Mouse (Mus musculus) embryonic stem cell, embryonic (primary cell): ENCODE results near the gene Gm37240.

Experiments used
- CTCF ChIA-PET, 4 experiments: fragments of 300-600 bp in 2 of 4; fragments of 350-600 bp in 2 of 4; sonication (Branson Sonifier 250); formaldehyde crosslinking; loops; one replicate each; lab custom pipeline; 2022; ENCODE audit warnings: inconsistent platforms in 2 of 4; lab: Charles Lee
- POLR2A ChIA-PET, 4 experiments: fragments of 300-600 bp in 2 of 4; fragments of 350-600 bp in 2 of 4; sonication (Branson Sonifier 250); formaldehyde crosslinking; loops; one replicate each; lab custom pipeline; 2022; ENCODE audit warnings: antibody characterized with exemption in 4 of 4, inconsistent platforms in 1 of 4; lab: Charles Lee

Gene Gm37240

GRCm38 (mm10) chr3:84722680-84723079 is 1164.6 kb downstream of the Gm37240 start:
- ChIA-PET CTCF (no interaction called here), POLR2A (interaction anchor here in 1 of 4 experiments (0.7 kb wide), 1 partner anchor 10 kb away, joined by 3 read pairs; no protein-coding TSS in a partner anchor)

GRCm38 (mm10) chr3:84715073-84715768 is 1172.1 kb downstream of the Gm37240 start:
- CTCF ChIA-PET, result interaction anchor here (0.6 to 1.8 kb wide), 8 partner anchors 11 to 402 kb away, joined by 3 to 7 read pairs (median 4); no protein-coding TSS in a partner anchor
- POLR2A ChIA-PET, result interaction anchor here in 2 of 4 experiments (0.6 to 0.7 kb wide), 2 partner anchors 24 to 169 kb away, joined by 3 read pairs; no protein-coding TSS in a partner anchor

DNA sequence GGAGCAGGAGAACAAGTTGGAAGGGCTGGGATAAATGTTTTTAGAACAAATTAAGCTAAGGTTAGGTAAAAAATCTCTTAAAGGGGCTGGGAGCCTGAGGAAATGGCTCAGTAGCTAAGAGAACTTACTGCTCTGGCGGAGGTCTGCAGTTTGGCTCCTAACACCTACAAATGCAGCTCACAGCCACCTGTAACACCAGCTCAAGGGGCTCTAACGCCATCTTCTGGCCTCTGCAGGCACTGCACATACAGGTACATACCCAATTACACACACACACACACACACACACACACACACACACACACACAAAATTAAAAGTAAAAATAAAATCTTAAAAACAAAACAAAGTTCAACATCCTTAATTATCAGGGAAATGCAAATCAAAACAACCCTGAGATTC is 1174.4 kb downstream of the Gm37240 start:
- ChIA-PET CTCF (interaction anchor here (0.5 to 1.4 kb wide), 24 partner anchors 19 to 1389 kb away, joined by 3 to 12 read pairs (median 3); partner anchors contain the start of genes Fhdc1 (in 1 of the 4) and Tmem154 (in 1 of the 4)), POLR2A (interaction anchor here in 3 of 4 experiments (0.6 kb wide), 6 partner anchors 9 to 187 kb away, joined by 3 to 7 read pairs (median 4); no protein-coding TSS in a partner anchor)

DNA sequence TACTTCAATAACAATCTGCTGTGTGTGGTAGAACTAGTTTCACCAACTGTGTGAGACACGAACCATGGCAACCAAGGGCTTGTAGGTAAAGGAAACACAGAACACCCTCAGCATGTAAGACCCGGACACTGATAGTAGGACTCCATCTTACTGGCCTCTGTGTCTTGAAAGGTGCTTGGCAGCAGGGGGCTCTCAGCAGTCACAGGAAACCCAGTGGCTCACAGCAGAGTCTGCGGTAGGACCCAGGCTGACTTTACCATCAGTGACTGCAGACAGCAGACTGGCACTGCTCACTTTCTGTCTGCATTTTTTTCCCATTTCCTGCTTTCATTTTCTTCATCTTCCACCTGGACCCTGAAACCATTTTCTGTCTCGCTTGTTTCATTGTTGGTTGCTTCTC is 1176.6 kb downstream of the Gm37240 start:
- CTCF ChIA-PET, result no interaction called here
- POLR2A ChIA-PET, result no interaction called here

DNA sequence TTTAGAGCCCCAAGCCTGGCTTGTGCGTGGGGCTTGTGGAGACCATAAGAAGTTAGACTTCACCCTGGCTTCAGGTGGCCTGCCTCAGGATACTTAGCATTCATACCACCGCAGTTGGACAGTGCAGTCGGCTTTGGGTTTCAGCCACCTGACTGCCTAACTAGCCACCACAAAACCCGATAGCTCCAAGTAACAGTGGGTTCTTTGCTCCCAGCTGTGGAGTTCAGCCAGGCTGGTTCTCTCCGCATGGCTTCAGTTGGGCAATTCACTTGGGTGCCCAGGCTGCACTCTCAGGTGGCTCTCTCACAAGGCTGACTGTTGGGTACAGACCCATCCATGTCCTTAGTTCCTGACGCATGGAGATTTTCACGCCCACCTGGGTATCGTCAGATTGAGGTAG is 1177.4 kb downstream of the Gm37240 start:
- CTCF ChIA-PET, result interaction anchor here in 1 of 4 experiments (0.6 kb wide), 1 partner anchor 1024 kb away, joined by 3 read pairs; no protein-coding TSS in a partner anchor
- POLR2A ChIA-PET, result interaction anchor here in 1 of 4 experiments (0.7 kb wide), 1 partner anchor 1420 kb away, joined by 4 read pairs; no protein-coding TSS in a partner anchor

- ChIA-PET POLR2A (no interaction called here), CTCF (interaction anchor here in 1 of 4 experiments (0.6 kb wide), 1 partner anchor 1025 kb away, joined by 3 read pairs; no protein-coding TSS in a partner anchor)
Measured at GRCm38 (mm10) chr3:84709100-84709499, 1178.2 kb downstream of the Gm37240 start.

- CTCF ChIA-PET, result no interaction called here
- POLR2A ChIA-PET, result no interaction called here
Measured at GRCm38 (mm10) chr3:84708469-84708868, 1178.8 kb downstream of the Gm37240 start.

DNA sequence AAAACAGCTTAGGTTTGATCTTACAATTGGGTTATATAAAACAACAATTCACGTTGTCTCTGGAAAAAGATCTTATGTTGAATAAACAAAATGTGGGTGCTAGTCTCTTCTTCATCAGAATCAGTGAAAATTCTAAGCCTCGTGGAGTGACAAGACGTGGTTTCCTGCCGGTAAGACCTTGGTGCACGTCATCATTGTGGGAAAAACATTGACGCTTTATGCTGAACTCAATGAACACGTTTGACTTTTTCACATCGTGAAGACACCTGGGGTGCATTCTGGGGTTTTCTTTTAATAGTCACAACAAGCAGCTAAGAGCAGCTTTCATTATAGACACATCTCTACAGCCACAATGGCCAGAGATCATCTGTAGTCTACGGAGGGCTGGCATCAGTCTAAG is 1182.1 kb downstream of the Gm37240 start:
- CTCF ChIA-PET, result interaction anchor here in 1 of 4 experiments (0.6 kb wide), 1 partner anchor 490 kb away, joined by 3 read pairs; no protein-coding TSS in a partner anchor
- POLR2A ChIA-PET, result no interaction called here

- ChIA-PET CTCF (interaction anchor here in 1 of 4 experiments (0.6 kb wide), 1 partner anchor 33 kb away, joined by 6 read pairs; no protein-coding TSS in a partner anchor), POLR2A (no interaction called here)
Measured at GRCm38 (mm10) chr3:84703083-84703810, 1184.1 kb downstream of the Gm37240 start.

DNA sequence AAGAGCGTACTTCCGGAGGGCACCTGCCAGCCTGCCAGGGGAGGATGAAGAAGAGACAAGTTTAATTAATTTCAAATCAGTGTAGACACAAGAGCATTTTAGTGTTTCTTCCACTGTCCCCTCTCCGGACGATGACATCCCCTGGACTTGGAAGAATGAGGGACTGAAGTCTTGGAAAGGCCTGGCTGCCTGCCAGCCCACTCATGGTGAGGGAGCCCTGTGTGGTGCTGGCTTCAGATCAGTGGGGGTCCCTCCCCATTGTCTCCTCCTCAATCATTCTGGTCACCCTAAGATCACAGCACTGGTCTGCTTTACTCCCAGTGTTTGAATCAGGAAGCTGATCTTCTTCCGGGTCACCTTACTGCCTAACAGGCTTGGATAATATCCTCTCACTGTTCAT is 1185.4 kb downstream of the Gm37240 start:
- ChIA-PET CTCF (no interaction called here), POLR2A (no interaction called here)

GRCm38 (mm10) chr3:84701509-84701908 is 1185.8 kb downstream of the Gm37240 start:
- CTCF ChIA-PET, result no interaction called here
- POLR2A ChIA-PET, result interaction anchor here in 1 of 4 experiments (0.5 kb wide), 1 partner anchor 18 kb away, joined by 3 read pairs; no protein-coding TSS in a partner anchor

DNA sequence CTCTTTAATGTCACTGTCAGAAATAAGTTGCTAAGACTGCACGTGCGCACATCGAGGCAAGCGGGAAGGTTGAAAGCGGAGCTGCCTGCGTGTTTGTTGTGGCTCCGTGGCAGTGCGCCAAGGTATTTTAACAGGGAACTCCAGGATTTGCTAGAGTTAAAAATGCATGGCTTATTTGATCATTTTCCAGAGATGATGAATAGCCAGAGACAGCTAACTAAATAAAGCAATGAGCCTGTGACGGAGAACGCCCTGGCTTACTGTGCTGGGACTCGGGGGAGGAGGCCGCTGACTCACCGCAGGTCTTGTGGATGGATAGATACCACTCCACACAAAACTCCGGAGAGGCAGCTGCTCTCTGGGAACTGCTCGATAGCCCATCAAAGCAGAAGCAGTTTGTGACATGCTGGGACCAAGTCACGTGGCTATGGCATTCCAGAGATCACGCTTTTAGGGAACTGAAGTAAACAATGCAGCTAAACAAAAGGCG is 1190.8 kb downstream of the Gm37240 start:
- ChIA-PET POLR2A (interaction anchor here in 3 of 4 experiments (0.6 to 2.4 kb wide), 17 partner anchors 9 to 434 kb away, joined by 3 to 9 read pairs (median 3); partner anchors contain the start of gene Tmem154 (in 1 of the 3)), CTCF (interaction anchor here in 3 of 4 experiments (0.5 to 1.5 kb wide), 4 partner anchors 15 to 796 kb away, joined by 3 to 5 read pairs (median 3); no protein-coding TSS in a partner anchor)

- ChIA-PET CTCF (interaction anchor here in 3 of 4 experiments (0.6 to 1.5 kb wide), 4 partner anchors 14 to 280 kb away, joined by 3 to 5 read pairs (median 3); no protein-coding TSS in a partner anchor), POLR2A (interaction anchor here in 3 of 4 experiments (0.6 to 2.4 kb wide), 14 partner anchors 8 to 433 kb away, joined by 3 to 9 read pairs (median 3); partner anchors contain the start of gene Tmem154 (in 1 of the 3))
Measured at GRCm38 (mm10) chr3:84695867-84696361, 1191.4 kb downstream of the Gm37240 start.

DNA sequence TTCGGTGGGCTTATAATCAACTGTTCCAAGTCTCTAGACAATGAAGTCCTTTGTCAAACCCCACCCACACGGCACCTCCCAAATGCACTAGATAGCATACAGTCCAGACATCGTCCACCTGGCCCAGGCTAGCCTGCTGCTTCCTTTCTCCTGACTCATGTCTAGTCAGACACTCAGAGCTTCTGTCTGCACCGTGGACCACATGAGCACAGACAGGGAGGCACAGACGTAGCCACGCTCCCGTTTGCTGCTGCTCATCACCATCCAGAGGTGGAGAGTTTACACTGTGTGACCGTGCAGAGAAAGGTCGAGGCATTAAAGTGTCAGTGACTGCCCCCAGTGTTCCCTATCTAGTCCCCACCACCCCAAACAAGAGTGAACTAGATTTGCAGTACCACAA is 1191.9 kb downstream of the Gm37240 start:
- CTCF ChIA-PET, result interaction anchor here in 1 of 4 experiments (0.6 kb wide), 1 partner anchor 280 kb away, joined by 3 read pairs; no protein-coding TSS in a partner anchor
- POLR2A ChIA-PET, result interaction anchor here in 2 of 4 experiments (1.0 to 1.6 kb wide), 3 partner anchors 118 to 190 kb away, joined by 3 to 7 read pairs (median 3); no protein-coding TSS in a partner anchor

DNA sequence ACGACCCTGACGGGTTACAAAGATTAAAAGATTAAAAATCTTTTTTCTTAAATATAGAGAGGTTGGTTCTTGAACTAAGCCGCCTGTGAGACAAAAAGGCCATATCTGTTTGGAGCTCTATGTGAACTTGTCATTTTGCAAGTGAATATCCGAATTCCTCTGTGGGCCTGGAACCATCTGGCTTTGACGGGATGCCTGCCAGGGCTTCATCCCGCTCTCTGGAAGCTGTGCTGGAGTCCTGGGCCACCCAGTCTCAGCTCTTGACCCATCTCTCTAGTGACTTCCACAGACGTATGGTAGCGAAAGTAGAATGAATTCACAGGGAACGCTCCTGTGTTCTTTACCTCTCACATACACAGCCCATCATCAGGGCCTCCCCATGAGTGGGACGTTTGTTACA is 1193.4 kb downstream of the Gm37240 start:
- POLR2A ChIA-PET, result interaction anchor here in 1 of 4 experiments (0.6 kb wide), 1 partner anchor 42 kb away, joined by 3 read pairs; no protein-coding TSS in a partner anchor
- CTCF ChIA-PET, result no interaction called here

- ChIA-PET POLR2A (interaction anchor here in 1 of 4 experiments (1.3 kb wide), 1 partner anchor 121 kb away, joined by 3 read pairs; no protein-coding TSS in a partner anchor), CTCF (interaction anchor here in 1 of 4 experiments (1.0 kb wide), 1 partner anchor 39 kb away, joined by 3 read pairs; no protein-coding TSS in a partner anchor)
Measured at GRCm38 (mm10) chr3:84692647-84693199, 1194.6 kb downstream of the Gm37240 start.

GRCm38 (mm10) chr3:84690091-84690771 is 1197.1 kb downstream of the Gm37240 start:
- POLR2A ChIA-PET, result interaction anchor here in 3 of 4 experiments (0.6 to 1.7 kb wide), 4 partner anchors 11 to 893 kb away, joined by 4 to 12 read pairs (median 4); partner anchors contain the start of gene Tmem154 (in 1 of the 3)
- CTCF ChIA-PET, result no interaction called here
